Mouse (Mus musculus) MEL-GATA-1-ER (cell line): ENCODE results near the gene Retsat.

ENCODE experiments used
- DNase-seq: peaks from one replicate; pipeline ENCODE4 v3.0.0-alpha.2; 2012; ENCODE audit warnings: low read depth; ENCODE audit errors: extremely low read depth

The Retsat gene

DNA sequence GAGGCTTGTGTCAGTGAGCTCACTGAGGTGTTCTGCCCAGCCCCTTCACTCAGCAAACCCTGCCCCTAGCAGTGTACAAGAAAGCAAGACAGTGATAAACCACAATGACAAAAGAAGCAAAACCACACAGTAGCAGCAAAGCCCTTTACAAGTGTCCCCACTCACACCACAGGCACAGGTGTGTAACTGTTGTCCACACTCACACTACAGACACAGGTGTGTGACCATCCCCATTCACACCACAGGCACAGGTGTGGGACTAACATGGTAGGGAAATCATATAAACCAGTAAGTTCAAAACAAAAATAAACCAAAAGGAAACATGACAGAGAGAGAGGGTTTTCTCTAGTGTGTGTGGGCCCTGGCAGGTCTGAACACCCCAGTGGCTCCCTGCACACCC, 10.0 kb upstream of the Retsat start:
- DNase-seq = no peak

GRCm38 (mm10) chr6:72590111-72590510, 8.2 kb upstream of the Retsat start:
- DNase-seq = no peak

GRCm38 (mm10) chr6:72593011-72593803, 5.1 kb upstream of the Retsat start:
- DNase-seq = no peak

DNA sequence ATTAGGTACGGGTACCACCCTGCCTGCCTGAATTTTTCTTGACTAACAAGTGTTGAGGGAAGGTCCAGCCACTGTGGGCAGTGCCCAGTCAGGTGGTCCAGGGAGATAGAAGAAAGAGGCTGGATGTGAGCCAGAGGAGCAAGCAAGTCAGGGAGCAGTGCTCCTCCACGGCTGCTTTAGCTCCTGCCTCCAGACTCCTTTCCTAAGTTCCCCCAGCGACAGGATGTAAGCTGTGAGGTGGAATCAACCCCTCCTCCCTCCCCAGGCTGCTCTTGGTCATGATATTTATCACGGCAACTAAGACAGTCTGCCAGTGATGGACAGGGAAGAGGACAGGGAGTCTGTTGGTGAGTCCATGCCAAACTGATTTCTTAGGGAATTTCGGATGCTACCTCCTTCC, 4.4 kb upstream of the Retsat start:
- no peak for DNase-seq

- DNase-seq = no peak
Measured at GRCm38 (mm10) chr6:72597083-72597874, 996 bp upstream of the Retsat start.

- peak; percentile 56 for DNase-seq
Measured at GRCm38 (mm10) chr6:72598791-72599557, 699 bp downstream of the Retsat start.

GRCm38 (mm10) chr6:72600216-72600615, 1.9 kb downstream of the Retsat start:
- DNase-seq = no peak

GRCm38 (mm10) chr6:72600771-72601170, 2.5 kb downstream of the Retsat start:
- no peak for DNase-seq

DNA sequence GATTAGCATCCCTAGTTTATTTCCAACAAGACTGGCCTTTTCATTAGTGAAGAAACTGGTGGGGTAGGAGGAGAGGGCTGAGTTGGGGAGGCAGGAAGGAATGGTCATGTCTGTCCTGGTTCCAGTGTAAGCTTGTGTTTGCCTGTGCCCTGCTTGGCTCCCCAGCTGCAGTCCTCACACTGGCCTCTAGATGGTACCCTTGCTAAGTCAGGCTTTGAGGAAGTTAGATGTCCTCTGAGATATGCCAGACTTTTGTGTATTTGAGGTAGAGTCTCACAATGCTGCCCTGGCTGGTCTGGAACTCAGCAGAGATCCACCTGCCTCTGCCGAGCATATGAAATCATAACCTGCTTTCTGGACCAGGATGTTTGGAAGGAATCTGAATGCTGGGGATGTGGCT, 3.5 kb downstream of the Retsat start:
- peak; percentile 85 for DNase-seq

- DNase-seq = no peak
Measured at GRCm38 (mm10) chr6:72604066-72604465, 5.8 kb downstream of the Retsat start.

DNA sequence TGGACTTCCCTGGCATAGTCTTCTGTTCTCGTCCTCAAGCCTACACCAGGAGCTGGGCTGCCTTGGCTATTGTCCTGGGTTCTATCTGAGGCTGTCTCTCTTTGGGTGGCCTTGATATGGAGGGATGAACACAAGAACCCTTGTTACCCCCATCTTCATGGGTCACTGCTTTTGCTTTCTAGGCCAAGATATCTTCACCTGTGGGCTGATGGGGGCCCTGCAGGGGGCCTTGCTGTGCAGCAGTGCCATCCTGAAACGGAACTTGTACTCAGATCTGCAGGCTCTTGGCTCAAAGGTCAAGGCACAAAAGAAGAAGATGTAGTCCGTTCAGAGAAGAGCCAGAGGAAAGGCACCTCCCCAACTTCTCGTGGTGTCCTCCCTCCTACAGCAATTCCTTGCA, 8.8 kb downstream of the Retsat start:
- DNase-seq = no peak

DNA sequence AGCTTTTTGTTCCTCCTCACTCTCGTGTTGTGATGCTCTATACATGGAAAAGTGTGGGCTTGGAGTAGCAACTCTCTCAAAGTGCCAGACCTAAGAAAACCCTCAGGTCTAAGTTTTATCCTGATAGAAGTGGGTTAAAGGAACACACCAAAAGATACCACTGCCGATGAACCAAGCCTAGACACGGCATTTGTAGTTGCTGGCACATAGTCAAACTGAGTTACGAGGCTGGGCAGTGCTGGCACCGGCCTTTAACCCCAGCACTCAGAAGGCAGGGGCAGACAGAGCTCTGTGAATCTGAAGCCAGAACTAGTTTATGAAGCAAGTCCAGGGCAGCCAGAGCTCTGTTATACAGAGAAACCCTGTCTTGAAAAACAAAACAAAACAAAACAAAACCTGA, 9.4 kb downstream of the Retsat start:
- no peak for DNase-seq

- DNase-seq = no peak
Measured at GRCm38 (mm10) chr6:72608662-72609184, 10.4 kb downstream of the Retsat start.

DNA sequence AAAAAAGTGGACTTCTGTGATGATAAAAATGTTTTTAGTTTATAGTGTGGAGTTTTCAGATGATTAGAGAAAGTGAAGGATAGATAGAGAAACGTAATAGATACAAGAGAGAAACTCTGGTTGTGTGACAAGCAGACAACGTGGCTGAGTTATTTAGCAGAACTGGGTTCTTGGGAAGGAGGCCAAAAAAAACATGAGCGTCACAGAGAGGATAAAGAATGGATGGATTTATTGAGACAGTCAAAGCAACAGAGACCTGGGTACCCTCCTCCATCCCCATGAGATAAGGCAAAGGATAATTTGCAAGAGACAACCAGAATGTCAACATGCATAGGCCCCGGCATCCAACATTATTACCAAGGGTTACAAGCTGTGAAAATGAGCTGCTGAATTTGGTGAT, 12.0 kb downstream of the Retsat start:
- no peak for DNase-seq

DNA sequence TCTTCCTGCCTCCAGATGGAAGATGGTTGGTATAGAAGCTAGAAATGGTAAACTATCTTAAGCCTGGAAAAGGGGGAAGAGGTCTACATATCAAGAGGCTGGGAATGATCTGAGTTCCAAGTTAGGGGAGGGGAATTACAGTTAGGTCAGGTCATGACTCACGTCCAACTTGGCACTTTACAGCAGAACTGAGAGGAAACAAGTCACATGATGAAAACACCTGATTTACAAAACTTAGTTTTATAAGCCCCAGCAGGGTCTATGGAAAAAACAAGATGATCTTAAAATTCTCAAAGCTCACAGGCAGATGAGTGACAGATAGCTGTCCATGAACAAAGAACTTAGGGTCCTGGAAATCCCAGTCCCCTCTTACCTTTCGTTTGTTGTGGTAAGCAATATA, 16.9 kb downstream of the Retsat start:
- no peak for DNase-seq

- DNase-seq = no peak
Measured at GRCm38 (mm10) chr6:72615561-72616375, 17.5 kb downstream of the Retsat start.

- peak; percentile 82 for DNase-seq
Measured at GRCm38 (mm10) chr6:72616643-72617288, 18.5 kb downstream of the Retsat start, which contains the start of gene Tgoln1. Gene Tgoln1, minus strand, starts transcription at chr6:72617000.

- no peak for DNase-seq
Measured at GRCm38 (mm10) chr6:72619734-72620532, 21.7 kb downstream of the Retsat start.

DNA sequence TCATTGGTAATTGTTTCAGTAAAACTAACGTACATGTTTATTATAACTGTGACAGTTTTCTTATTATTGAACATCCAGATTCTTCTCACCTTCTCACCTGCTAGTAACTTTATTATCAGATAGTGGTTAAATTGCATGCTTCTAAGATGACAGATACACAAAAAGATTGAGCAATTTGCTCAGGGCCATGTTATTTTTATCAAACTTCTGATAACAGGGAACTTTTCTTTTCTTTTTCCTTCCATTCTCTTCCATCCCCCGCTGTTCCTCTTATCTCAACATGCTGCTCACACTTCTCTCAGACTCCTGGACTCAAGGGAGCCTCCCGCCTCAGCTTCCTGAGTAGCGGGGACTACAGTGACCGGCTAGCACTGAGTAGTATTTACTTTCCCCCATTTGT, 22.6 kb downstream of the Retsat start:
- DNase-seq = no peak
